Mouse (Mus musculus) intestine, embryonic 16.5 days (tissue): ENCODE data around the gene Gpank1. TPM values are rescaled to one million over a fixed set of nuclear protein-coding genes. Genes with fewer than 3 reads are reported as not detected.
"Not testable (repeated sequence)": the region's sequence is repeated elsewhere in the genome, so short reads cannot be mapped to it uniquely, and the experiment has no call there.

Source experiments
- ATAC-seq: fragments of 200-750 bp; cut with Nextera tagmentation; 2 replicates; pipeline ENCODE4 v1.8.0; 2017; ENCODE audit warnings: moderate TSS enrichment, moderate library complexity
- H3K27ac ChIP-seq: fragments of 300-500 bp; sonication (generic); 2 replicates; pipeline ENCODE4 v1.5.1; 2014; ENCODE audit warnings: mild to moderate bottlenecking, low read length
- H3K27me3 ChIP-seq: fragments of 300-500 bp; sonication (generic); replicated peaks from 2 replicates; pipeline ENCODE4 v1.6.1; 2014; ENCODE audit warnings: low read length, control low read depth, mixed read lengths; ENCODE audit not compliant: control insufficient read depth, insufficient read depth
- H3K36me3 ChIP-seq: fragments of 300-500 bp; sonication (generic); 2 replicates; pipeline ENCODE4 v1.6.1; 2014; ENCODE audit warnings: low read length, control low read depth; ENCODE audit not compliant: control insufficient read depth, insufficient read depth
- H3K4me1 ChIP-seq: fragments of 300-500 bp; sonication (generic); 2 replicates; pipeline ENCODE4 v1.6.1; 2014; ENCODE audit warnings: low read length, control low read depth, mixed read lengths; ENCODE audit not compliant: control insufficient read depth, insufficient read depth
- H3K4me2 ChIP-seq: fragments of 300-500 bp; sonication (generic); 2 replicates; pipeline ENCODE4 v1.6.1; 2014; ENCODE audit warnings: low read depth, low read length, control low read depth
- H3K4me3 ChIP-seq: fragments of 300-500 bp; sonication (generic); 2 replicates; pipeline ENCODE4 v1.5.1; 2014; ENCODE audit warnings: mild to moderate bottlenecking, low read length
- H3K9ac ChIP-seq: fragments of 300-500 bp; sonication (generic); 2 replicates; pipeline ENCODE4 v1.6.1; 2014; ENCODE audit warnings: low read depth, low read length
- H3K9me3 ChIP-seq: fragments of 300-500 bp; sonication (generic); 2 replicates; pipeline ENCODE4 v1.6.1; 2016; ENCODE audit warnings: low read length, control low read depth; ENCODE audit not compliant: control insufficient read depth
- WGBS: fragments of 180-500 bp; shearing (Covaris S2); extraction: QIAGEN DNeasy Blood & Tissue Kit; methylation state at CpG from one replicate; pipeline ENCODE4 v1.1.7; 2014; 5-methylcytosine and 5-hydroxymethylcytosine counted together
- polyA plus RNA-seq: library from polyadenylated mRNA; unstranded; fragments of >200 nt; fragmentation: Nextera tagmentation; extraction: Ambion mirVana; gene quantifications from 2 replicates; pipeline ENCODE4 v1.2.1, GENCODE M21; 2015

The Gpank1 gene
- polyA plus RNA-seq, 1 experiment from 2014 or later: 21.3 TPM

DNA sequence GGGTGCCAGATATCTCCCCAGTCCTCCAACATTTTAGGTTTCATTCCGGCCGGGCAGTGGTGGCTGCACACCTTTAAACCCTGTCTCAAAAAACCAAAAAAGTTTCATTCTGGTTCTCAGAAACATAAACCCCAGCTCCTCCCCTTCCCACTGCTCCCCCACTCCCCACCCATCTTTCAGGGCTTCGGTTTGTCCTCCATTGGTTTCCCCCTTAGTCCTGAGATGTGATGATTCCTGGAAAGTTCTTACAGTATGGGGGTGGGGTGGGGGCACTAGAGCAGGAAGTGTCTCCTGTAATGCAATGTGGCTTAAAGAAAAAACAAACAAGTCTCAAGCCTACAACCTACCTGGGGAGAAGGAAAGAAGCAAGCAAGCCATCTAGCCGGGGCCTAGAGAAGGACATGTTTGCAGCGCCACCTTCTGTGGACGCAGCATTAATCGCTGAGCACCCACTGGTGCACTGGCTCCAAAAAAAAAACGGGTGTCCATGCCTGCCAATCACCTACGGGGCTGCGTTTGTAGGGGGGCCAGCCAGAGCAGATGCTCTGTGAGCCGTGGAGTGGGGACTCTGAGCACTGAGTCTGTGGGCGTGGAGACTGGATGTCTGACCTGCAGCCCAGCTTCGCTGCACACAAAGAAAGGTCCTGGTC, 15.4 kb upstream of the Gpank1 start:
- peaks cover 20% of the 10 kb centered on the region for H3K4me1 ChIP-seq
- H3K9ac ChIP-seq: peak overlapping the region; percentile 39
- H3K4me3 ChIP-seq: no peak overlapping the region
- ATAC-seq: no peak
- peaks cover 11% of the 10 kb centered on the region for H3K36me3 ChIP-seq
- no peak overlapping the region for H3K27ac ChIP-seq
- 27% methylated on average over 13 of the region's 13 CpGs for WGBS
- H3K4me2 ChIP-seq: no peak overlapping the region
- H3K27me3 ChIP-seq: no peaks in the 10 kb centered on the region
- no peaks in the 10 kb centered on the region for H3K9me3 ChIP-seq

DNA sequence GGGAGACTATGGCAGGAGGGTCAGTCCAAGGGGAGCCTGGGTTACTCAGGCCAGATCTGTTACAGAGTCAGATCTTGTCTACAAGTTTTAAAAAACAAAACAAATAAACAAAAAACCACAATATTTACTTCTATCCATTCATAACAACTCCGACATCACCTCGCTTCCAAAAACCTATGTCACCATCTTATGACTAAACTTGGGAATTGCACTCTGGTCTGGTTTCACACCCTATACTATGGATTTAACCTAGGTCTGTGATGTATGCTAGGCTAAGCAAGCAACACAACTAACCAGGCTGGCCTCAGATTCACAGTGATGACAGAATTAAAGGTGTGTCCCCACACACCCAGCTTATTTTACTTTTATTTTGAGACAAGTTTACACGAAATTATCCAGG, 14.7 kb upstream of the Gpank1 start:
- H3K4me3 ChIP-seq: no peak overlapping the region
- H3K27ac ChIP-seq: no peak overlapping the region
- H3K4me1 ChIP-seq: peaks cover 19% of the 10 kb centered on the region
- WGBS: 63% methylated on average over 3 of the region's 3 CpGs
- H3K9me3 ChIP-seq: no peaks in the 10 kb centered on the region
- H3K27me3 ChIP-seq: no peaks in the 10 kb centered on the region
- H3K9ac ChIP-seq: no peak overlapping the region
- H3K4me2 ChIP-seq: no peak overlapping the region
- H3K36me3 ChIP-seq: peaks cover 7% of the 10 kb centered on the region; the same call in 1 of the 2 replicates
- ATAC-seq: no peak

DNA sequence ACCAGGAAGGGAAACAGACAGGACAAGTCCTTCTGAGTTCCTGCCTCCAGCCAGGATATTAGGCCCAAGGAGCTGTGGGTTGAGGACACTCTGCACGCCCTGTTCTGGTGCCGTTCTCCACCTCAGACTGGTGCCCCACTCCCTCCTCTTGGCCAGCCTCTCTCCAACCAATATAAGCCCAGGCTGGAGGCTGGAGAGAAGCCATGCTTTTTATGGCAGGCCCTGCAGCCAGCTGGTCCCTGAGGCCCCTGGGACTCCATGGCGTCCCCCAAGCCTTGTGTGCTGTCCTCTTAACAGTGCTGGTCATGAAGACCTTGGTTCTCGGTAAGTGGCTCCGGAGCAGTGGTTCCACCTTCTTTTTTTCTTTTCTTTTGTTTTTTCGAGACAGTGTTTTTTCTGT, 13.2 kb upstream of the Gpank1 start, which contains the start of gene Ly6g5c:
Ly6g5c (plus strand) TSS at position 183 of the 400 bp plus-strand sequence.
- peaks cover 4% of the 10 kb centered on the region for H3K4me1 ChIP-seq
- ATAC-seq: no peak
- no peaks in the 10 kb centered on the region for H3K9me3 ChIP-seq
- no peak within 1 kb of the TSS for H3K9ac ChIP-seq
- 82% methylated on average over 6 of the region's 6 CpGs for WGBS
- H3K27ac ChIP-seq: no peak within 1 kb of the TSS
- no peaks in the 10 kb centered on the region for H3K27me3 ChIP-seq
- no peak within 1 kb of the TSS for H3K4me2 ChIP-seq
- 0 out of 2 replicates have a peak, but pooled peaks cover 2% of the 10 kb centered on the region for H3K36me3 ChIP-seq
- H3K4me3 ChIP-seq: no peak within 1 kb of the TSS

DNA sequence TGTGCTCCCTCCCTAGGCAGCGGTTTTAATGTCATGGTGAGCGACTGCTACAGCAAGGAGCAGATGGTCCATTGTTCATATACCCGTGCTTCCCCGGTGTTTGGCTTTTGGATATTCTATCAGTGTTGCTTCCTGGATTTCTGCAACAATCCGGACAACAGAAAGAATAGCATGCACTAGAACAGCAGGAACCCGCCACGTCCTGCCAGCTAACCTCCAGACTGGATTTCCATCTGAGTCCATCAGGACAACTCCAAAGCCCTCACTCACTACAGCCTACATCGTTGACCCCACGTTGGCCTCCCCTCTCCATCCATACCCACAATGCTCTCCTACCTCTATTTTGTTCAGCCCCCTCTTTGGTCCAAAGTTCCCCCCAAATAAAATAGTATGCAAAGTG, 9.5 kb upstream of the Gpank1 start:
- H3K27ac ChIP-seq: no peak overlapping the region
- no peak overlapping the region for H3K9ac ChIP-seq
- no peaks in the 10 kb centered on the region for H3K4me1 ChIP-seq
- no peak for ATAC-seq
- no peaks in the 10 kb centered on the region for H3K9me3 ChIP-seq
- peaks cover 6% of the 10 kb centered on the region; the same call in 1 of the 2 replicates for H3K36me3 ChIP-seq
- H3K4me2 ChIP-seq: no peak overlapping the region
- H3K27me3 ChIP-seq: no peaks in the 10 kb centered on the region
- no peak overlapping the region for H3K4me3 ChIP-seq
- 73% methylated on average over 9 of the region's 9 CpGs for WGBS

DNA sequence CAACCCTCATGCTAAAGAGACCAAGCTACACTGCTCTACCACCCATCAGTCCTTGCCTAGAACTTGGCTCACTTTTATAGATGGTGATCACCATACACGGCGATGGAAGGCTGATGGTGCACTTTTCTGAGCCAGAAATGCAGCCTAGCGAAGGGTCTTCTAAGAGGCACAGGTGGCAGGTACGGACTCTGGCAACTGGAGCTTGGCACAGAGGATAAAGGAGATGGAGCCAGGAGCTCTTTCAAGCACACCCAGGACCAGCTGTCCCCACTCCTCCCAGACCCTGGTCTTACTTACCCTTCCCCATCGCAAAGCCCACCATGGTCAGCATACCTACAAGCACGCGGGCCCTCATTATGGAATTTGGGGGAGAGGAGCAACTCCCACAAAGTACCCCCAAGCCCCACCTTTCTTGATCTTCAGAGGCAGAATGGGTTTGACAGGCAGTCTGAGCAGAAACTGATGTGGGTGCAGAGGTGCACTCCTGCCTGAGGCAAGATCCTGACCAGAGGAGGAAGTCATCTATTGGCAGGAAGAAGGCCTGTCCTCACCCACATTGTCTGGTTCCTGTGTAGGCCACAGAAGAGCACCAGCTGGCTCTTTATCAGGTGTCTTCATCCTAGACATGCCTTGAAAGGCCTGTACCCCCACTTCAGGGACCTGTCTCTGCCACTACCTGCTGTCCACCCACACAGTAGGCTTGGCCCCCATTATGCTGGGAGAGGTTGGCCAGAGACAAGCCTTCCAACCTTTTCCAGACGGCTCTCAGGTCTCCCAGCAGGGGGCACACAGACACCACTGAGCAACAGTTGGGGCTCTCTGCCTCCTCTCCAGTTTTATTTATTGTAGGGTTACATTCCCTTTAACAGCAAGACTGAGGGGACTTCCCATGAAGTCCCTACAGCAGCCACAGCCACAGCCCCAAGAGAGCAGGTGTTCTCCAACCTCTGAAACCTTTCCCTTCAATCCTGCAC, 5.9 kb upstream of the Gpank1 start, which contains the start of gene Ly6g5b:
Ly6g5b (minus strand) TSS at position 383 of the 974 bp plus-strand sequence.
- peaks cover 9% of the 10 kb centered on the region for H3K4me1 ChIP-seq
- no peak within 1 kb of the TSS for H3K4me2 ChIP-seq
- H3K27ac ChIP-seq: no peak within 1 kb of the TSS
- H3K36me3 ChIP-seq: peaks cover 6% of the 10 kb centered on the region; the same call in 1 of the 2 replicates
- WGBS: 86% methylated on average over 8 of the region's 8 CpGs
- ATAC-seq: no peak
- no peak within 1 kb of the TSS for H3K9ac ChIP-seq
- H3K9me3 ChIP-seq: no peaks in the 10 kb centered on the region
- no peaks in the 10 kb centered on the region for H3K27me3 ChIP-seq
- no peak within 1 kb of the TSS for H3K4me3 ChIP-seq

DNA sequence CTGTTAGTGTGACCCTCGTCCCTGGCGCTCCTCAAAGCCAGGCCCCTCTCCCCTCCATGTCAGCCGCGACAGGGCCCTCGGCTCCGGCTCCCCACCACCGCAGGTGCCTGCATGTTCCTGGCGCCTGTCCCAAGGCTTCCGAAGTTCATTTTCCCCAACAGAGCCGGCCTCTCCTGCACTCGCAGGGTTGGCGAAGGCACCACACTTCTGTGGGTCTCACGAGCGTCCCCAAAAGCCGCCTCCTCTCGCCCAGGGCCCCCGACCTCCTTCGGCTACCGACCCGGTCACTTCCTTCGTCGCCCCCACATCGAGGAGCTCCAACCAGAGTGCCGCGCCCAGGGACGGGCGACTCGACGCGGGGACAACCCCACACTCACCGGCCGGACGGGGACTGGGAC, 511 bp upstream of the Gpank1 start:
- no peaks in the 10 kb centered on the region for H3K9me3 ChIP-seq
- H3K4me2 ChIP-seq: peak overlapping the region; percentile 63
- no peaks in the 10 kb centered on the region for H3K36me3 ChIP-seq
- H3K9ac ChIP-seq: peak overlapping the region; percentile 83
- peak overlapping the region; percentile 76 for H3K4me3 ChIP-seq
- peaks cover 20% of the 10 kb centered on the region for H3K4me1 ChIP-seq
- peak; percentile 6; the same call in 1 of the 2 replicates for ATAC-seq
- WGBS: under 1% methylated on average over 33 of the region's 33 CpGs
- peak overlapping the region; percentile 44 for H3K27ac ChIP-seq
- no peaks in the 10 kb centered on the region for H3K27me3 ChIP-seq

DNA sequence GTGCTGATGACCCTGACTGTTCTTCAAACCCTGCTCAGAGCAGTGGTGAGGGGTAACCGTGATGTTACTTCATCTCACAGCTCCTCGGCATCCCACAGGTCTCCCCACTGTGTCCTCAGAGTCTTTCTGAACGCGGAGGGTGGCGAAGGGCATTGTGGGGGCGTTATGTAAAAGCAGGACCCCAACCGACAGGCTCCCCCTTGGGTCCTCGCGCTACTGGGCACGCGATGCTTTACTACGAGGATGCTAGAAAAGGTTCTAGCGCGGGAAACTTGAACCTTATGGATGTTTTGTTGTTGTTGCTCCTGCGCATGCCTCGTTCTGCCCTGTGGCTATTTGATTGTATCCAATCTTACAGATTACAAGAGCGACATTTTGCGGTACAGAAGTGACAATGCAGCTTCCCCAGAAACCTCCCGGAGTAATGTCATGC, 632 bp downstream of the Gpank1 start, which contains the start of gene Csnk2b:
Csnk2b (minus strand) TSS at position 183 of the 433 bp plus-strand sequence.
- H3K36me3 ChIP-seq: no peaks in the 10 kb centered on the region
- H3K4me1 ChIP-seq: peaks cover 23% of the 10 kb centered on the region
- WGBS: under 1% methylated on average over 19 of the region's 19 CpGs
- H3K4me2 ChIP-seq: peak within 1 kb of the TSS; percentile 90
- peak within 1 kb of the TSS; percentile 76 for H3K4me3 ChIP-seq
- no peak for ATAC-seq
- H3K27ac ChIP-seq: peak within 1 kb of the TSS; percentile 90
- no peaks in the 10 kb centered on the region for H3K27me3 ChIP-seq
- peak within 1 kb of the TSS; percentile 83 for H3K9ac ChIP-seq
- no peaks in the 10 kb centered on the region for H3K9me3 ChIP-seq

DNA sequence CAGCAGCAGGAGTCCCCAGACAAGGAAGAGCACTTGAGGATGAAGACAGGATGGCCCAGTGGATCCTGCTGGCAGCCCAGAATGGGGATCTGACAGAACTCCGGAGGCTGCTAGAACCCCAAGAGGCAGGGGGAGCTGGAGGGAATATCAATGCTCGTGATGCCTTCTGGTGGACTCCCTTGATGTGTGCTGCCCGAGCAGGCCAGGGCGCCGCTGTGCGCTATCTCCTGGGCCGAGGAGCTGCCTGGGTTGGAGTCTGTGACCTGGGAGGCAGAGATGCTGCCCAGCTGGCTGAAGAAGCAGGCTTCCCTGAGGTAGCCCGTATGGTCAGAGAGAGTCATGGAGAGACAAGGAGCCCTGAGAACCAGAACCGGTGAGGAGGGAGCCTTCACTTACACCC, 2.0 kb downstream of the Gpank1 start:
- H3K27ac ChIP-seq, H3K9ac ChIP-seq, H3K27me3 ChIP-seq, H3K36me3 ChIP-seq, ATAC-seq, H3K4me2 ChIP-seq, H3K9me3 ChIP-seq, H3K4me3 ChIP-seq: not testable (repeated sequence)
- 91% methylated on average over 9 of the region's 9 CpGs for WGBS
- peaks cover 34% of the 10 kb centered on the region for H3K4me1 ChIP-seq

DNA sequence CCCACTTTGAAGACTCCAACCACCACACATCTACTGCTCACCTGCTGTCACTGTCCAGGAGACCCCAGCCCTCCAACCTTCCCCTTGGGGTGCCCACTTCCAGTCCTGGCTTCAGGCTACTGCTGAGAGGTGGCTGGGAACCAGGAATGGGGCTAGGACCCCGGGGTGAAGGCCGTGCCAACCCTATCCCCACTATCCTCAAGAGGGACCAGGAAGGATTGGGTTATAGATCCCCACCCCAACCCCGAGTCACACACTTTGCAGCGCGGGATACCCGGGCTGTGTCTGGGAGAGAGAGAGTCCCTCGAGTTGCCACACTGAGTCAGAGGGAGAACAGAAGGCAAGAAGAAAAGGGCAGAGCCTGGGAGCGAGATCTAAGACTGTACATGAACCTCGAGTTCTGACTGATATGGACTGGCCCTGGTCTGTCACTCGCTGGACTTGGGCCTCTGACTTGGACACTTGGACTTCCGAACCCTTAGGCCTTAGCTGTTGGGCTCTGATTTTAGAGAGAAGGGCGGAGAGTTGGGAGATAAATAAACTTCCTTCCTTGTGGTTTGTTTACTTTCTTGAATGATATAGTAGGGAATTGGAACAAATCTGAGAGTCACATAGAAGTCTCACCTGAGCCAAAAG, 3.1 kb downstream of the Gpank1 start:
- H3K4me3 ChIP-seq, H3K4me2 ChIP-seq, H3K27me3 ChIP-seq, H3K9ac ChIP-seq, ATAC-seq, H3K36me3 ChIP-seq, H3K9me3 ChIP-seq: not testable (repeated sequence)
- H3K27ac ChIP-seq: peak overlapping the region; percentile 94
- 83% methylated on average over 12 of the region's 12 CpGs for WGBS
- peaks cover 37% of the 10 kb centered on the region for H3K4me1 ChIP-seq
